Mouse (Mus musculus): ENCODE results near the gene Lnpep. TPM values are rescaled to one million over a fixed set of nuclear protein-coding genes. Genes with fewer than 3 reads are reported as not detected.

Gene Lnpep
- polyA plus RNA-seq, 1 experiment from 2014 or later, result 3.2 TPM

DNA sequence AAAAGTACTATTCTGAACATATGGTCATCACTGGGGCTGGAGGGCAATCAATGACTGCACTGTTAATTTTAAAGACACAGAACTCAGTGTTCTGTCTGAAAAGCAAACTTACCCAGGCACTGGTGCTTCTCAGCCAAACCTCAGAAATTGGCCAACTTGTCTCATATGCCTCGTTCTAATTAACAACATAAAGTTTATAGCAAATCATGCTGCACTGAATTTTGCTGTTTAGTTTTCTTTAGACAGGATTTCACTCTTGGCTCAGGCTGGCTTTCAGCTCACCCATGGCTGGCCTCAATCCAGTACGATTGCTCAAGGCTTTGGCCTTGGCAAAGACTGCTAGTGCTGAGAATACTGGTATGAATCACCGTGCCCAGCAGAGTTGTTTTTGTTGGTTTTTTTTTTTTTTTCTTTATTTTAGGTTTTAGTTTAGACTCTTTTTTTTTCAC is 24.0 kb downstream of the Lnpep start:
- WGBS (ENCODE audit: insufficient replicate concordance), result 48% methylated on average over 3 of the region's 3 CpGs
- H3K36me3 ChIP-seq (ENCODE audit: control insufficient read depth, insufficient read depth), result no peaks in the 10 kb centered on the region
- H3K4me3 ChIP-seq (ENCODE audit: low read depth, low read length), result no peak overlapping the region
- H3K27me3 ChIP-seq (ENCODE audit: control insufficient read depth, insufficient read depth, low read depth, low read length), result no peaks in the 10 kb centered on the region
- peak; percentile 57; the same call in 1 of the 2 replicates for ATAC-seq (ENCODE audit: low read depth)
- H3K9me3 ChIP-seq (replicated peaks; ENCODE audit: control insufficient read depth, low read length), result no peaks in the 10 kb centered on the region
- H3K4me2 ChIP-seq (ENCODE audit: low read depth, low read length), result no peak overlapping the region
- peaks cover 16% of the 10 kb centered on the region for H3K4me1 ChIP-seq (ENCODE audit: control insufficient read depth, low read depth, low read length)
- no peak overlapping the region for H3K9ac ChIP-seq (ENCODE audit: low read depth, low read length)
- H3K27ac ChIP-seq (ENCODE audit: low read length), result peak overlapping the region; percentile 21; the same call in 1 of the 2 replicates

DNA sequence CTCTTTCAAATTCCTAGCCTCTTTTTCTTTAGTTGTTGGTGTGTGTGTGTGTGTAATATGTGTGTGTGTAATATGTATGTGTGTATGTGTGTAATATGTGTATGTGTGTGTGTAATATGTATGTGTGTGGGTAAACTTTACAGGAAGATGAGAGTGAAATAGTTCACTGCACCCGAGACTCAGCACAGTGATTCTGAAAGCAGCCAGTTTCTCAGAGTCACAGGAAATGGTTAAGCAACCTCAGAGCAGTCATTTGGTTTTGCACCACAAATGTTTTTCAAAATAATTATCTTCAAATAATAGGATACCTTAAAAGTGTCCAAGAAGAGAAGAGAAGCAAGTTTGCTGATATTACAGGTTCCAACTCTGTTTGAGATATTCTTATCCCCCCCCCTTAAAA is 24.8 kb downstream of the Lnpep start:
- no peak overlapping the region for H3K27ac ChIP-seq (ENCODE audit: low read length)
- no peaks in the 10 kb centered on the region for H3K9me3 ChIP-seq (replicated peaks; ENCODE audit: control insufficient read depth, low read length)
- no peak for ATAC-seq (ENCODE audit: low read depth)
- 13% methylated on average over 1 of the region's 1 CpGs for WGBS (ENCODE audit: insufficient replicate concordance)
- no peak overlapping the region for H3K4me3 ChIP-seq (ENCODE audit: low read depth, low read length)
- H3K36me3 ChIP-seq (ENCODE audit: control insufficient read depth, insufficient read depth), result no peaks in the 10 kb centered on the region
- no peaks in the 10 kb centered on the region for H3K27me3 ChIP-seq (ENCODE audit: control insufficient read depth, insufficient read depth, low read depth, low read length)
- H3K4me2 ChIP-seq (ENCODE audit: low read depth, low read length), result no peak overlapping the region
- H3K4me1 ChIP-seq (ENCODE audit: control insufficient read depth, low read depth, low read length), result peaks cover 16% of the 10 kb centered on the region
- H3K9ac ChIP-seq (ENCODE audit: low read depth, low read length), result no peak overlapping the region

DNA sequence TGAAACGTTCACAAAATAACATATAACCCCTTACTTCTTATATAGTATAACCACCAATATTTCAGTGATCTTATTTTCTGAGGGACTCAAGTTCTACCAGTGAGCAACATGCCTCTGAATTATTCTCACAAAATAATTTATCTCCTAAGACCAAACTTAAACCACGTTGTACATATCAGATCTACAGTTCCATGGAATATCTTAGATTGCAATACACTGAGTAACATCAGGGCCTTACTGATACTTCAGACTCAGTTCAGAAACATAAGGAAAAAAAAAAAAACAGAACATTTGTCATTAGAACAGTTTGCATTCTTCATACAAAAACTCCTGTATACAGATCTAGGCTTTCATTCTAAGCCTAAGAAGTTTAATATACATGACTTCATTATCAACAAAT is 26.5 kb downstream of the Lnpep start:
- Histone ChIP-seq H3K36me3 (ENCODE audit: control insufficient read depth, insufficient read depth) (no peaks in the 10 kb centered on the region), H3K9me3 (replicated peaks; ENCODE audit: control insufficient read depth, low read length) (no peaks in the 10 kb centered on the region), H3K4me1 (ENCODE audit: control insufficient read depth, low read depth, low read length) (peaks cover 16% of the 10 kb centered on the region), H3K27ac (ENCODE audit: low read length) (no peak overlapping the region), H3K27me3 (ENCODE audit: control insufficient read depth, insufficient read depth, low read depth, low read length) (no peaks in the 10 kb centered on the region), H3K4me2 (ENCODE audit: low read depth, low read length) (no peak overlapping the region), H3K4me3 (ENCODE audit: low read depth, low read length) (no peak overlapping the region), H3K9ac (ENCODE audit: low read depth, low read length) (no peak overlapping the region)
- ATAC-seq (ENCODE audit: low read depth), result peak; percentile 47; the same call in 1 of the 2 replicates
- 51% methylated on average over 2 of the region's 2 CpGs for WGBS (ENCODE audit: insufficient replicate concordance)

DNA sequence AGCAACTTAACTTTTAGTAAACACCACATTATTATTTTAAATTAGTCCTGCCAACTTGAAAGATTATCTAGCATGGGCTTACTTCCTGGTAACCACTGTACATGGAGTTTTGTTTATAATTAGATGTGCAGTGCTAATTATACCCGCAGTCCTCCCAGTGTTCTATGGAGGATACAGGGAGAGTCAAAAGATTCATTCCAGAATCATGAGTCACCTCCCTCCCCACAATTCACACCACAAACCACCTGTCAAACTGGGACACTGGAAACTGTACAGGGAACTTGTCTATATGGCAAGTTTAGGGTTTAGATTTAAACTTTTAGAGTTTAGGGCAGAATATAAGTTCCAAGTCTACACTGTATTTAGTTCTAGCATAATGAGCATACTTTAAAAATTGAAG is 31.9 kb downstream of the Lnpep start:
- Histone ChIP-seq H3K4me3 (ENCODE audit: low read depth, low read length) (no peak overlapping the region), H3K4me1 (ENCODE audit: control insufficient read depth, low read depth, low read length) (peaks cover 12% of the 10 kb centered on the region), H3K9me3 (replicated peaks; ENCODE audit: control insufficient read depth, low read length) (no peaks in the 10 kb centered on the region), H3K27me3 (ENCODE audit: control insufficient read depth, insufficient read depth, low read depth, low read length) (no peaks in the 10 kb centered on the region), H3K27ac (ENCODE audit: low read length) (no peak overlapping the region), H3K4me2 (ENCODE audit: low read depth, low read length) (no peak overlapping the region), H3K9ac (ENCODE audit: low read depth, low read length) (no peak overlapping the region), H3K36me3 (ENCODE audit: control insufficient read depth, insufficient read depth) (no peaks in the 10 kb centered on the region)
- WGBS (ENCODE audit: insufficient replicate concordance), result 65% methylated on average over 1 of the region's 1 CpGs
- ATAC-seq (ENCODE audit: low read depth), result no peak

DNA sequence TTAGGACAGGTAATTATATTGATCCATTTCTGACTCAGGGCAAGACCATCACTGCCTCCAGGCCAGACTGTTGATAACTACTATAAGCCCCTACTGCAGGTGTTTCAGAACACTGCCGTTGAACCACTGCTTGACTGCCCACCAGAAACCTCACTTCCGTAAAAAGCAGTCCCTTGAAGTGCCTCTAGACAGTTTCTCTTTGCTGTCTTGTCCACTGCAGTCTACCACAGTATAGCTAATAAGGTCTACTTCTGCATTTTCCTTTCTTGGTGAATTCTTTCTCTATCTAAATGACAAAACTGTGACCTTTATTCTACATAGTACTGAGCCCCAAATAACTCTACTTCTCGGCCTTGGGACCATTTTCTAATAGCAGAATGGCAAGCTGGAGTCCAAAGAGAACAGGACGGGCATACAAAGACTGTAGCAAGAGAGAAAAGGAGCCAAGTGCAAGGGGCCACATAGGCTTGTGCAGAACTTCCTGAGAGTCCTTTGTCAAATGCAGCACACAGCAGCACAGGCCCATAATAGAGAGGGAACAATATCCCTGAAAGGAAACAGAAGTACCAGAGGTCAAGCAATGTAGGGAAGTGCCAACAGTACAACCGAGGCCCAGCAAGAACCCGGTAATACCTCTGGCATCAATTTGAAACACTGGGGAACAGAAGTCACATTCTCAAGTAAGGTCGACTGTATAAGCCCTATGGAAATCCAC is 37.4 kb downstream of the Lnpep start:
- H3K4me2 ChIP-seq (ENCODE audit: low read depth, low read length), result no peak overlapping the region
- no peaks in the 10 kb centered on the region for H3K27me3 ChIP-seq (ENCODE audit: control insufficient read depth, insufficient read depth, low read depth, low read length)
- 27% methylated on average over 7 of the region's 7 CpGs for WGBS (ENCODE audit: insufficient replicate concordance)
- peak; percentile 43; the same call in 1 of the 2 replicates for ATAC-seq (ENCODE audit: low read depth)
- H3K4me3 ChIP-seq (ENCODE audit: low read depth, low read length), result no peak overlapping the region
- H3K27ac ChIP-seq (ENCODE audit: low read length), result peak overlapping the region; percentile 46
- H3K9ac ChIP-seq (ENCODE audit: low read depth, low read length), result no peak overlapping the region
- H3K9me3 ChIP-seq (replicated peaks; ENCODE audit: control insufficient read depth, low read length), result no peaks in the 10 kb centered on the region
- H3K36me3 ChIP-seq (ENCODE audit: control insufficient read depth, insufficient read depth), result no peaks in the 10 kb centered on the region
- H3K4me1 ChIP-seq (ENCODE audit: control insufficient read depth, low read depth, low read length), result peaks cover 6% of the 10 kb centered on the region

DNA sequence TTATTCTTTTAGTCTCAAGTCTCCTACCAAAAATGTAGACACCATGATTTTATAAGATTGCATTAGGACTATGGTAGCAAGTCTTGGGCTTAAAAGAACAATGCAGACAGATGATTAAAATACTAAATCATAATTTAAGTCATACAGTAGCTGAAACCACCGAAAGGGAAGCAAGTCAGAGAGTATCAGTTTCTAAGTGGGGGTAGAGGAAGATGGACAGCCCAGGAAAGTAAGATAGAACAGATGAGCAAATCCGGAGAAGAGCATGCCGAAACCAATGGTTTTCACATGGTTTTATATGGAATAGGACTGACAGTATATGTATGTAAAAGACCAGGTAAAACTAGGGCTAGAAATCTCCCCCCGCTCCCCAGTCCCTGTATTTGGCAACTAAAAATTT is 39.7 kb downstream of the Lnpep start:
- no peaks in the 10 kb centered on the region for H3K36me3 ChIP-seq (ENCODE audit: control insufficient read depth, insufficient read depth)

DNA sequence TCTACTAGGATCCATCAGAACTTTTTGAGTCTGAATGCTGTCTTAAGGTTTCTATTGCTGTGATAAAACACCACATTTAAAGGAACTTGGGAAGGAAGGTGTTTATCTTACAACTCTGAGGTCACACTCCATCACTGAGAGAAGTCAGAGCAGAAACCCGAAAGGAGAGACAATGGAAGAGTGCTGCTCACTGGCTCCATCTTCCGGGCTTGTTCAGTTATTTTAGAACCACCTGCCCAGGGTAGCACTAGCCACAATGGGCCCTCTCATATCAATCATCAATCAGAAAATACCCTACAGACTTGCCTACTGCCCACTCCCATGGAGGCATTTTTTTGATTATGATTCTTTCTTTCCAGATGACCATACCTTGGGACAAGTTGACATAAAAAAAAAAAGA is 41.0 kb downstream of the Lnpep start:
- H3K27me3 ChIP-seq (ENCODE audit: control insufficient read depth, insufficient read depth, low read depth, low read length), result no peaks in the 10 kb centered on the region
- H3K27ac ChIP-seq (ENCODE audit: low read length), result no peak overlapping the region
- H3K9ac ChIP-seq (ENCODE audit: low read depth, low read length), result no peak overlapping the region
- H3K4me2 ChIP-seq (ENCODE audit: low read depth, low read length), result no peak overlapping the region
- ATAC-seq (ENCODE audit: low read depth), result no peak
- no peak overlapping the region for H3K4me3 ChIP-seq (ENCODE audit: low read depth, low read length)
- no peaks in the 10 kb centered on the region for H3K9me3 ChIP-seq (replicated peaks; ENCODE audit: control insufficient read depth, low read length)
- peaks cover 2% of the 10 kb centered on the region; the same call in 1 of the 2 replicates for H3K36me3 ChIP-seq (ENCODE audit: control insufficient read depth, insufficient read depth)
- WGBS (ENCODE audit: insufficient replicate concordance), result 37% methylated on average over 2 of the region's 2 CpGs
- peaks cover 4% of the 10 kb centered on the region for H3K4me1 ChIP-seq (ENCODE audit: control insufficient read depth, low read depth, low read length)

More for the DNA sequence above, 39.7 kb downstream of the Lnpep start:
- Histone ChIP-seq H3K9me3 (replicated peaks; ENCODE audit: control insufficient read depth, low read length) (no peaks in the 10 kb centered on the region), H3K4me3 (ENCODE audit: low read depth, low read length) (no peak overlapping the region), H3K27me3 (ENCODE audit: control insufficient read depth, insufficient read depth, low read depth, low read length) (no peaks in the 10 kb centered on the region), H3K4me2 (ENCODE audit: low read depth, low read length) (no peak overlapping the region), H3K9ac (ENCODE audit: low read depth, low read length) (no peak overlapping the region), H3K27ac (ENCODE audit: low read length) (no peak overlapping the region), H3K4me1 (ENCODE audit: control insufficient read depth, low read depth, low read length) (peaks cover 4% of the 10 kb centered on the region)
- ATAC-seq (ENCODE audit: low read depth), result no peak
- WGBS (ENCODE audit: insufficient replicate concordance), result 56% methylated on average over 4 of the region's 4 CpGs

DNA sequence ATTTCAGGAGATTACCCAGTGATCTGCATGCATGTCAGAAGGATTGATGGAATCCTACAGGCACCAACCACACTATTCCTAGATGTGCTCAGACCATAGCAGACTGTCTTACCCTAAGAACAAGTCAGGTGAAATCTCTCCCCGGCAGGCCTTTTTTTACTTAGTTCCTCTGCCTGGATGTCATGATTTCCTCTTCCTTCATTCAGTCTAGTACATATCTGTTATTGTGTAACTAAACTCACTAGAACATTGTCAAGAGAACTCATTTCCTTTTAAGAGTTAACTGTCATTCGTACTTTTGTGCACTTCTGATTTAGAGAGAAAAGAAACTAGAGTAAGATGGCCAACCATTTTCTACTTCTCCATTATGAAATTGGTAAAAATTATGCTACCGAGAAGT is 43.6 kb downstream of the Lnpep start:
- H3K9me3 ChIP-seq (replicated peaks; ENCODE audit: control insufficient read depth, low read length), result no peaks in the 10 kb centered on the region
- no peak for ATAC-seq (ENCODE audit: low read depth)
- H3K27ac ChIP-seq (ENCODE audit: low read length), result no peak overlapping the region
- no peak overlapping the region for H3K9ac ChIP-seq (ENCODE audit: low read depth, low read length)
- H3K36me3 ChIP-seq (ENCODE audit: control insufficient read depth, insufficient read depth), result peaks cover 3% of the 10 kb centered on the region; the same call in 1 of the 2 replicates
- no peaks in the 10 kb centered on the region for H3K27me3 ChIP-seq (ENCODE audit: control insufficient read depth, insufficient read depth, low read depth, low read length)
- H3K4me2 ChIP-seq (ENCODE audit: low read depth, low read length), result no peak overlapping the region
- H3K4me3 ChIP-seq (ENCODE audit: low read depth, low read length), result no peak overlapping the region
- H3K4me1 ChIP-seq (ENCODE audit: control insufficient read depth, low read depth, low read length), result peaks cover 4% of the 10 kb centered on the region
- 41% methylated on average over 3 of the region's 3 CpGs for WGBS (ENCODE audit: insufficient replicate concordance)

DNA sequence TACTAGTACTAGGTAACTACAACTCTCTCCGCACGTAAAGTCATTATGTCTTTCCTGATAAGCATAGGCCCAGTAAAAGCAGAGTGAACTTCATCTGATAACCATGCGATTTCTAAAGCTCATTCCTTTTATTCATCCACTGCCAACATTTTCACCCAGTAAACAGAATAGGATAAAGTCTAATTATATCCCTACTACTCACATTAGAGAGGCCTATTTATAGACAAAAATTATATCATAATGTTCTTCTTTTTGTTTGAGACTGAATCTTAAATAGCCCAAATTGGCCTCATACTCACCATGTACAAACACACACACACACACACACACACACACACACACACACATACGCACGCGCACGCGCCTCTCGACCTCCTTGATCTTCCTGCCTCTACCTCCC is 48.5 kb downstream of the Lnpep start:
- Histone ChIP-seq H3K4me2 (ENCODE audit: low read depth, low read length) (no peak overlapping the region), H3K9ac (ENCODE audit: low read depth, low read length) (no peak overlapping the region), H3K36me3 (ENCODE audit: control insufficient read depth, insufficient read depth) (peaks cover 22% of the 10 kb centered on the region), H3K4me3 (ENCODE audit: low read depth, low read length) (no peak overlapping the region), H3K4me1 (ENCODE audit: control insufficient read depth, low read depth, low read length) (no peaks in the 10 kb centered on the region), H3K9me3 (replicated peaks; ENCODE audit: control insufficient read depth, low read length) (no peaks in the 10 kb centered on the region), H3K27me3 (ENCODE audit: control insufficient read depth, insufficient read depth, low read depth, low read length) (no peaks in the 10 kb centered on the region), H3K27ac (ENCODE audit: low read length) (no peak overlapping the region)
- no peak for ATAC-seq (ENCODE audit: low read depth)
- 73% methylated on average over 9 of the region's 9 CpGs for WGBS (ENCODE audit: insufficient replicate concordance)
